Mouse (Mus musculus): ENCODE data around the gene Daam1. TPM values are rescaled to one million over a fixed set of nuclear protein-coding genes. Genes with fewer than 3 reads are reported as not detected.

Gene Daam1
- polyA plus RNA-seq, 1 experiment from 2014 or later, result 25.0 TPM

GRCm38 (mm10) chr12:71812567-71812966 lies 18.3 kb upstream of the Daam1 start:
- WGBS, result 90% methylated on average over 14 of the region's 14 CpGs
- Histone ChIP-seq H3K4me3 (no peak overlapping the region), H3K27ac (no peak overlapping the region), H3K9me3 (no peaks in the 10 kb centered on the region), H3K27me3 (no peaks in the 10 kb centered on the region), H3K4me2 (no peak overlapping the region), H3K4me1 (replicated peaks) (no peaks in the 10 kb centered on the region), H3K9ac (no peak overlapping the region), H3K36me3 (no peaks in the 10 kb centered on the region)
- no peak for ATAC-seq (ENCODE audit: low FRiP score)

- Histone ChIP-seq H3K4me3 (no peak overlapping the region), H3K4me1 (replicated peaks) (no peaks in the 10 kb centered on the region), H3K27me3 (no peaks in the 10 kb centered on the region), H3K36me3 (no peaks in the 10 kb centered on the region), H3K27ac (no peak overlapping the region), H3K9ac (no peak overlapping the region), H3K4me2 (no peak overlapping the region), H3K9me3 (no peaks in the 10 kb centered on the region)
- no peak for ATAC-seq (ENCODE audit: low FRiP score)
- WGBS, result 86% methylated on average over 9 of the region's 9 CpGs
These were observed 17.6 kb upstream of the Daam1 start for GRCm38 (mm10) chr12:71813251-71813650.

- Histone ChIP-seq H3K4me3 (no peak overlapping the region), H3K9ac (no peak overlapping the region), H3K36me3 (no peaks in the 10 kb centered on the region), H3K4me2 (no peak overlapping the region), H3K4me1 (replicated peaks) (no peaks in the 10 kb centered on the region), H3K9me3 (no peaks in the 10 kb centered on the region), H3K27me3 (no peaks in the 10 kb centered on the region), H3K27ac (no peak overlapping the region)
- WGBS, result 31% methylated on average over 7 of the region's 7 CpGs
- ATAC-seq (ENCODE audit: low FRiP score), result no peak
These were observed 17.1 kb upstream of the Daam1 start for GRCm38 (mm10) chr12:71813761-71814160.

- Histone ChIP-seq H3K27ac (no peak overlapping the region), H3K36me3 (no peaks in the 10 kb centered on the region), H3K9me3 (no peaks in the 10 kb centered on the region), H3K4me3 (no peak overlapping the region), H3K4me1 (replicated peaks) (no peaks in the 10 kb centered on the region), H3K4me2 (no peak overlapping the region), H3K27me3 (no peaks in the 10 kb centered on the region), H3K9ac (no peak overlapping the region)
- 84% methylated on average over 5 of the region's 5 CpGs for WGBS
- no peak for ATAC-seq (ENCODE audit: low FRiP score)
These were observed 10.8 kb upstream of the Daam1 start for GRCm38 (mm10) chr12:71820094-71820493.

- Histone ChIP-seq H3K4me1 (replicated peaks) (no peaks in the 10 kb centered on the region), H3K4me2 (no peak overlapping the region), H3K4me3 (no peak overlapping the region), H3K36me3 (no peaks in the 10 kb centered on the region), H3K27me3 (no peaks in the 10 kb centered on the region), H3K9ac (no peak overlapping the region), H3K27ac (no peak overlapping the region), H3K9me3 (no peaks in the 10 kb centered on the region)
- WGBS, result 95% methylated on average over 5 of the region's 5 CpGs
- ATAC-seq (ENCODE audit: low FRiP score), result no peak
These were observed 9.6 kb upstream of the Daam1 start for GRCm38 (mm10) chr12:71821272-71821671.

GRCm38 (mm10) chr12:71821743-71822142 lies 9.1 kb upstream of the Daam1 start:
- Histone ChIP-seq H3K36me3 (no peaks in the 10 kb centered on the region), H3K9ac (no peak overlapping the region), H3K27ac (no peak overlapping the region), H3K9me3 (no peaks in the 10 kb centered on the region), H3K4me2 (no peak overlapping the region), H3K4me3 (no peak overlapping the region), H3K27me3 (no peaks in the 10 kb centered on the region), H3K4me1 (replicated peaks) (no peaks in the 10 kb centered on the region)
- no peak for ATAC-seq (ENCODE audit: low FRiP score)
- WGBS, result 87% methylated on average over 8 of the region's 8 CpGs

- H3K36me3 ChIP-seq, result no peaks in the 10 kb centered on the region
- H3K4me1 ChIP-seq (replicated peaks), result no peaks in the 10 kb centered on the region; the same call in 1 of the 2 replicates
- H3K9me3 ChIP-seq, result no peaks in the 10 kb centered on the region
- H3K4me3 ChIP-seq, result no peak overlapping the region
- WGBS, result 65% methylated on average over 6 of the region's 6 CpGs
- ATAC-seq (ENCODE audit: low FRiP score), result no peak
- no peak overlapping the region for H3K4me2 ChIP-seq
- no peak overlapping the region for H3K9ac ChIP-seq
- H3K27ac ChIP-seq, result no peak overlapping the region
- peaks cover 4% of the 10 kb centered on the region; the same call in 1 of the 2 replicates for H3K27me3 ChIP-seq
These were observed 6.0 kb upstream of the Daam1 start for GRCm38 (mm10) chr12:71824927-71825326.

GRCm38 (mm10) chr12:71830139-71830538 lies 739 bp upstream of the Daam1 start:
- peak overlapping the region; percentile 83 for H3K4me3 ChIP-seq
- H3K4me2 ChIP-seq, result peak overlapping the region; percentile 64
- H3K9ac ChIP-seq, result peak overlapping the region; percentile 76
- peak overlapping the region; percentile 83 for H3K27ac ChIP-seq
- no peaks in the 10 kb centered on the region for H3K36me3 ChIP-seq
- no peak for ATAC-seq (ENCODE audit: low FRiP score)
- peaks cover 4% of the 10 kb centered on the region; the same call in 1 of the 2 replicates for H3K27me3 ChIP-seq
- WGBS, result 12% methylated on average over 10 of the region's 10 CpGs
- H3K4me1 ChIP-seq (replicated peaks), result peaks cover 25% of the 10 kb centered on the region
- no peaks in the 10 kb centered on the region for H3K9me3 ChIP-seq

GRCm38 (mm10) chr12:71831258-71832087 lies 595 bp downstream of the Daam1 start:
- Histone ChIP-seq H3K4me3 (peak overlapping the region; percentile 83), H3K36me3 (no peaks in the 10 kb centered on the region), H3K4me1 (replicated peaks) (peaks cover 37% of the 10 kb centered on the region), H3K9me3 (no peaks in the 10 kb centered on the region), H3K27ac (peak overlapping the region; percentile 98), H3K9ac (peak overlapping the region; percentile 98), H3K27me3 (peaks cover 4% of the 10 kb centered on the region; the same call in 1 of the 2 replicates), H3K4me2 (peak overlapping the region; percentile 64)
- ATAC-seq (ENCODE audit: low FRiP score), result peak; percentile 67
- under 1% methylated on average over 59 of the region's 59 CpGs for WGBS

- Histone ChIP-seq H3K4me3 (peak overlapping the region; percentile 83), H3K27ac (peak overlapping the region; percentile 98), H3K27me3 (0 out of 2 replicates have a peak, but pooled peaks cover 4% of the 10 kb centered on the region), H3K36me3 (no peaks in the 10 kb centered on the region), H3K4me1 (replicated peaks) (peaks cover 45% of the 10 kb centered on the region), H3K9me3 (no peaks in the 10 kb centered on the region), H3K9ac (peak overlapping the region; percentile 98), H3K4me2 (peak overlapping the region; percentile 64)
- no peak for ATAC-seq (ENCODE audit: low FRiP score)
- WGBS, result 0% methylated on average over 12 of the region's 12 CpGs
These were observed 1.3 kb downstream of the Daam1 start for GRCm38 (mm10) chr12:71832225-71832624.

- H3K27ac ChIP-seq, result no peak overlapping the region
- peak overlapping the region; percentile 12; the same call in 1 of the 2 replicates for H3K4me3 ChIP-seq
- no peak overlapping the region for H3K9ac ChIP-seq
- ATAC-seq (ENCODE audit: low FRiP score), result no peak
- peak overlapping the region; percentile 29 for H3K4me2 ChIP-seq
- H3K36me3 ChIP-seq, result no peaks in the 10 kb centered on the region
- peaks cover 63% of the 10 kb centered on the region for H3K4me1 ChIP-seq (replicated peaks)
- no peaks in the 10 kb centered on the region for H3K9me3 ChIP-seq
- no peaks in the 10 kb centered on the region for H3K27me3 ChIP-seq
- 52% methylated on average over 7 of the region's 7 CpGs for WGBS
These were observed 3.2 kb downstream of the Daam1 start for GRCm38 (mm10) chr12:71834041-71834440.

- ATAC-seq (ENCODE audit: low FRiP score), result no peak
- WGBS, result 85% methylated on average over 5 of the region's 5 CpGs
- no peaks in the 10 kb centered on the region for H3K9me3 ChIP-seq
- peaks cover 84% of the 10 kb centered on the region for H3K4me1 ChIP-seq (replicated peaks)
- H3K27me3 ChIP-seq, result no peaks in the 10 kb centered on the region
- H3K9ac ChIP-seq, result no peak overlapping the region
- H3K27ac ChIP-seq, result no peak overlapping the region
- no peak overlapping the region for H3K4me2 ChIP-seq
- no peak overlapping the region for H3K4me3 ChIP-seq
- H3K36me3 ChIP-seq, result no peaks in the 10 kb centered on the region
These were observed 5.2 kb downstream of the Daam1 start for GRCm38 (mm10) chr12:71835966-71836668.

All from hindbrain, embryonic 13.5 days (tissue).